Mouse (Mus musculus) liver, adult 2 months (tissue): Measurements from ENCODE around the gene 1700088E04Rik.

Experiments
- CTCF ChIP-seq: fragments of 200-500 bp; IDR thresholded peaks from 2 replicates; pipeline ENCODE4 v1.5.1; 2011; ENCODE audit warnings: low read depth, low read length, control low read depth
- POLR2A ChIP-seq: fragments of 200-500 bp; IDR thresholded peaks from 2 replicates; pipeline ENCODE4 v1.6.1; 2011; ENCODE audit warnings: low read length, control low read depth; ENCODE audit not compliant: insufficient read depth; ENCODE audit errors: extremely low read depth

GRCm38 (mm10) chr15:79162301-79162700 is 21.2 kb upstream of the 1700088E04Rik start:
- TF ChIP-seq POLR2A (no peak), CTCF (no peak)
